Mouse (Mus musculus): ENCODE measurements at regions not wholly inside any gene's neighbourhood (a gene's known extent, or its start where the extent isn't known, plus 50 kb on each side); places are given as distances from the start of the nearest gene placed in this dataset.
"Not testable (repeated sequence)": the region's sequence is repeated elsewhere in the genome, so short reads cannot be mapped to it uniquely, and the experiment has no call there.

GRCm38 (mm10) chr14:83861736-83862135 is 581.6 kb upstream of the Pcdh17 start:
- DNase-seq (ENCODE audit: extremely low spot score in 1 of 2, low spot score in 1 of 2): no peak

DNA sequence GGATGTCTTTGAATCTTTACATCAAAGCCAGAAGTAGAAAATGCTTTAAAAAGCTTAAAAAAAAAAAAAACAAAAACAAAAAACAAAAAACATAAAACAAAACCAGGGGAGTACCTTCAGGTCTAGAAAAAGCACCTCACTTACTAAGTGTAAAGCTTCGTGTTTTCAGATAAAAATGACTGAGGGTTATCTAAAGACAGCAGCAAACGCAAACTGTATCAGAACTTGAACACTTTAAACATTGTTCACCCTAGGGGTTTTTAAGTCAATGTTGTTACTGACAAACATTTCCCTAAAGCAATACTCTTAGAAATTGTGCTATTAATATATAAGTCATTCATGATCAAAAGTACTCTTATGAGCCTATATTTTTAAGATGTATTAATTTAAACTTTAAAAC is 580.7 kb upstream of the Pcdh17 start:
- no peak for DNase-seq (ENCODE audit: extremely low spot score in 1 of 2, low spot score in 1 of 2)

DNA sequence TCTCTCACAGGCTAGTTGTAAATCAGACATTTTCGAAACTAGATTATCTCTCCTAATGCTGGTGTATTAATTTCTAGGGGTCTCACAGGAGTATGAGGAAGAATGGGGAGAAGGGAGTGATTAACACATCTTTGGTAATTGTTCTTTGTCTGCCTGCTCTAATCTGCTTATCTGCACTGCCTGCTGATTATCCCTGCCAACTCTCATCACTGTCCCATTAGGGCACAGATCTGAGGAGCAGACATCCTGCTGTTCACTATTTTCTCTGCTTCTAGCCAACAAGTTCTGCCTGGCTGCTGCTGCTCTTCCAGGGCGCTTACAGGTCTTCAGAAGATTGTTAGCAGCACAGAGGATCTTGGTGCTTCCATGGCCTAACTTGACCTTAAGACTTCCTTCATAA is 557.0 kb upstream of the Pcdh17 start:
- no peak for DNase-seq (ENCODE audit: extremely low spot score in 1 of 2, low spot score in 1 of 2)

DNA sequence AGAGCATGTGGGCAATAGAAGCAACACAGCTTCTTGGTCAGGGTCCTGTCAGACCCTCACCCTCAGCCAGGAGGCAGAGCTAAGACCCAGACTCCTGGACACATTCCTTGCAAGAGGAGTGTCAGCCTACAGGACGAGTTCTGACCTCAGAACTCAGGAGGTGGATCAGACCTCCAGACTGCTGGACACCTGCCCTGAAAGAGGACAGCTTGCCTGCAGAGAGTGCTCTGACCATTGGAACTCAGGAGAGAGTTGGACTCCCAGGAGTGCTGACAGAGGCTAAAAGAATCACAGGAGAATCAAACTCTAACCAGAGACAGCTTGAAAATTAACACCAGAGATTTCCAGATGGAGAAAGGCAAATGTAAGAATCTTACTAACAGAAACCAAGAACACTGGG is 542.7 kb upstream of the Pcdh17 start:
- DNase-seq (ENCODE audit: extremely low spot score in 1 of 2, low spot score in 1 of 2): not testable (repeated sequence)

DNA sequence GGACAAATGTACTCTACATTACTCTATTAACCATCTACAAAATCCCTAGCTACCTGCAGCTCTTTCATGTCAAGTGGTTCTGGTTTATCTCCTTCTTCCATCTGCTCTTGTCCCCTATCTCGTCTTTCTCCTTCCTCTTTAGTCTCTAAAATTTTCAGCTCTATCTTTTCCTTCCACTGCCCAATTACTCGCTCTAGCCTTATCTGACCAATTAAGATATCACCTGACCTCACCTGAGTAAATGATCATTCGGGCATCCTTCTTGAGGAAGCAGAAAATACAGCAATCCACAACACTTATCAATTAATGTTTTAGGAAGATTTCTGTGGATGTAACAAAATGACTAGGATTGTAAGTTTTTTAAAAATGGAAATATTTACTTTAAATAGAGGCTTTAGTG is 500.3 kb upstream of the Pcdh17 start:
- DNase-seq (ENCODE audit: extremely low spot score in 1 of 2, low spot score in 1 of 2): no peak

DNA sequence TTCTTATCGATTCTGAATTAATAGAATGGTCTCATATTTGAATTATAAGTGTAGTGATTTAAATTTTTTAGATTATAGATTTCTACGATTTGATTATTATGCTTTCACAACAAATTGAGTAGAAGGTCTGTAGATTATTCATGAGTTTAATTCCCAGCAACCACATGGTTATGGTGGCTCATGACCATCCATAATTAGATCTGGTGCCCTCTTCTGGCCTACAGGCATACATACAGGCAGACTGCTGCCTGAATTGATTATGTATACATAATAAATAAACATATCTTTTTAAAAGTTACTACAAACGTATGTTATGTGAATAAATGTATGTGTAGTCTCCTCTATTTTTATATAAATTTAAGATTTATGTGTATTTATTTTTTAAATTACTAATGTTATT is 499.2 kb upstream of the Pcdh17 start:
- DNase-seq (ENCODE audit: extremely low spot score in 1 of 2, low spot score in 1 of 2): no peak

DNA sequence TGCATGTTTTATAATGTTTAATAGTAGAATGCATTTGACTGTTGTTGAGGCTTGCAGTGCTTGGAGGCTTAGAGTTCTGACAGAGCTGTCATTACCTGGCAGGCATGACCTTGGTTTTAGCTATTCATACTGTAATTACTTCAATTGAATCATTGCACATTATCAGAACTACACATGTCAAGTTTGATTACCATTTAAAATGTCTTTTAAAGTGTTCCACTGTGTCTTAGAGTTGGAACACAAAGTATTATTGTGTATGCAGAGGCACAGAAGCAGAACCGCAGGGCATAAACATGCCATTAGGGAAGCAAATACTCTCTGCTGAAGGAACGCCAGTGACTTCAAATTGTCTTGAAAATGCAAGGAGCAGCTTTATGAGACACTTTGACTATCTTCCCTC is 493.7 kb upstream of the Pcdh17 start:
- no peak for DNase-seq (ENCODE audit: extremely low spot score in 1 of 2, low spot score in 1 of 2)

DNA sequence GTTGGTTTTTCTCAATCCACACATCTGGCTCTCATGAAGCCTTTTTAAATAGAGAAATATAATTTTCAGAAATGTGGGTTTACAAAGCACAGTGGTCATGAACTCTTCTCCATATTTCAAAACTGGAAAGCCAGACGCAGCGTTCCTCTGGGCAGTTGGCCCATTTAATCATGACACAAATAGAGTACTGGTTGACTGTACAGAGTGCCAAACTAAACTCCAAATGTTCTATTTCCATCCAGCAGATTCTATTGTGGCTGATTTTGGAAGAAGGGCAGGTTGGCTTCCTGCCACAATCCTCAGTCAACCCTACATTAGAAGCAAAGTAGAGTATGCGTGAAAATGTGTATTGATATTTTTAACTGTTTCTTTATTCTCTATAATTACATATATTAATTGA is 484.3 kb upstream of the Pcdh17 start:
- DNase-seq (ENCODE audit: extremely low spot score in 1 of 2, low spot score in 1 of 2): peak; percentile 14 to 49

GRCm38 (mm10) chr14:83983566-83983965 is 459.8 kb upstream of the Pcdh17 start:
- no peak for DNase-seq (ENCODE audit: extremely low spot score in 1 of 2, low spot score in 1 of 2)
